Mouse (Mus musculus): ENCODE results near the gene Cryl1. TPM values are rescaled to one million over a fixed set of nuclear protein-coding genes. Genes with fewer than 3 reads are reported as not detected.

The Cryl1 gene
- polyA plus RNA-seq, 1 experiment from 2014 or later: 61.9 TPM

DNA sequence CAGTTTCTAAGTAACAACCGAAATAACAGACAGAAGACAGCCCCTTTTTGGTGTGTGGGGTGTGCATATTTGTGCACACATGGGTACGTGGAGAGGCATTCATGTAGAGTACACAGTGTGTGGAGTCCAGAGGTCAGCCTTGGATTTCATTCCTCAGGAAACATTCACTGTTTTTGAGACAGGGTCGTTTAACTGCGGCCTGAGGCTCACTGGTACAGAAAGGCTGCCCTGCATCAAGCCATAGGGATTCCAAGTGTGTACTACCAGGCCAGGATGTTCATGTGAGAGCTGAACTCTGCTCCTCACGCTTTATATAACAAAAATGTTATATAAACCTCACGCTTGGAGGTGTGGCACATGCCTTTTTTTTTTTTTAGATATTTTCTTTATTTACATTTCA is 34.5 kb downstream of the Cryl1 start:
- no peak for ATAC-seq (replicated peaks; ENCODE audit: low FRiP score, low TSS enrichment, low read depth)
- no peak for DNase-seq (ENCODE audit: low spot score)
- Histone ChIP-seq H3K9ac (ENCODE audit: low read length) (no peak overlapping the region), H3K36me3 (ENCODE audit: control insufficient read depth, insufficient read depth, low read length) (no peaks in the 10 kb centered on the region), H3K4me3 (ENCODE audit: low read depth, low read length) (no peak overlapping the region), H3K4me1 (replicated peaks; ENCODE audit: control insufficient read depth, insufficient read depth, low read length) (peaks cover 6% of the 10 kb centered on the region; the same call in 1 of the 2 replicates), H3K4me2 (ENCODE audit: low read length) (no peak overlapping the region), H3K27me3 (replicated peaks; ENCODE audit: control insufficient read depth, insufficient read depth, low read length) (no peaks in the 10 kb centered on the region), H3K9me3 (ENCODE audit: control insufficient read depth, low read length) (no peaks in the 10 kb centered on the region), H3K27ac (ENCODE audit: low read depth) (no peak overlapping the region)
- WGBS: 79% methylated on average over 6 of the region's 6 CpGs

DNA sequence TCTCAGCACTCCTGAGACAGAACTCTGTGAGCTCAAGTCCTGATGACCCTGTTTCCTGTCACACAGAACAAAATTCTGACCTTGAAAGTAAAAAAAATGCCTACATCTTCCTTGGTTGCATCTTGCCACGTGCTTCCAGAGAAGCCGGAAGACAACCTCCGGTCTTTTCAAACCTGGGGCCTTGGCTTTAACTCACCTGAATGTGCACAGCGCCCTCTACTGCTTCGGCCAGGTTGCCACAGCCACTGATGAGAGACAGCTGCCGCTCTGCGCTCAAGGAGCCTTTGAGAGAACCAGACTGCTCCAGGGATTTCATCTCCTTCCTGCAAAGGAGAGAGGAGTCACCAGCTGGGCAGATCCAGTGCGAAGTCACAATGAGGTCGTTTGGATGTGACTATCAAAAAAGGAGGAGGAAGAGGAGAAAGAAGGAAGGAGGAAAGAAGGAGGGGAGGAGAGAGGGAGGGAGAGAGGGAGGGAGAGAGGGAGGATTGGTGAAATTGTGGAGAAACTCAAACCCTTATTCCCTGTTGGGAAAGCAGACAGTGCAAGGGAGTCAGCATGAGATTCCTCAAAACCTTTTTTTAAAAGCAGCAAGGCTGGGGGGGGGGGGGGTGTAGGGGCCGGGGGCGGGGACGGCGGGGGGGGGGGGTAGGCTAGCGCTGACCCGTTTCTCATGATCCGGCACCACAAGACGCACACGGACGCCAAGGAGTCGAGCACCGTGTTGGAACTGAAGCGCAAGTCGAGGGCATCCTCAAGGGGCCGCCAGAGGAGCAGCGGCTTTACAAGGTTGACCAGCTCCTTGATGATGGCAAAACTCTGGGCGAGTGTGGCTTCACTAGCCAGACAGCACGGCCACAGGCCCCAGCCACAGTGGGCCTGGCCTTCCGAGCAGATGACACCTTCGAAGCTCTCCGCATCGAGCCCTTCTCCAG is 35.3 kb downstream of the Cryl1 start:
- H3K27me3 ChIP-seq (replicated peaks; ENCODE audit: control insufficient read depth, insufficient read depth, low read length): no peaks in the 10 kb centered on the region
- H3K36me3 ChIP-seq (ENCODE audit: control insufficient read depth, insufficient read depth, low read length): no peaks in the 10 kb centered on the region
- no peak overlapping the region for H3K27ac ChIP-seq (ENCODE audit: low read depth)
- no peak overlapping the region for H3K4me3 ChIP-seq (ENCODE audit: low read depth, low read length)
- WGBS: 19% methylated on average over 28 of the region's 31 CpGs
- no peaks in the 10 kb centered on the region for H3K9me3 ChIP-seq (ENCODE audit: control insufficient read depth, low read length)
- H3K4me2 ChIP-seq (ENCODE audit: low read length): peak overlapping the region; percentile 22
- DNase-seq (ENCODE audit: low spot score) (peak; percentile 87), ATAC-seq (replicated peaks; ENCODE audit: low FRiP score, low TSS enrichment, low read depth) (0 out of 2 replicates have a peak, but pooled peaks have one; percentile 41)
- no peak overlapping the region for H3K9ac ChIP-seq (ENCODE audit: low read length)
- peaks cover 6% of the 10 kb centered on the region; the same call in 1 of the 2 replicates for H3K4me1 ChIP-seq (replicated peaks; ENCODE audit: control insufficient read depth, insufficient read depth, low read length)

DNA sequence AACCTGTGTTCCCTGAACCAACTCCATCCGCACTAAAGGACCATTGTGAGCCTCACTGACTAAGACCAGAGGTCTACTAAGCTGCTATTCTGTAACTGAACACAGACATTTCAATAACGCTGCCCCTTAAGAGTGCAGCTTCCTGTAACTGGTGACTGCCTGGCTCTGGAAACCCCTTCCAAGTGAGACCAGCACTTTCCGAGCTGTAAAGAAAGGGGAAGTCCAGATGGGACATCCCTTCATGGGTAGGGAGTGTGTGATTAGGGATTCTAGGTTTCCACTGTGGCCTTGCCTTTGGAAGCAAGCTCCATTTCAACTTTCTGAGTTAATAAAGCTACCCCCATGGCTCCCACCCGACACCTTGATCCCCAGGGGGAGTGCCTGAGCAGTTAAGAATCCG is 41.3 kb downstream of the Cryl1 start:
- Histone ChIP-seq H3K27ac (ENCODE audit: low read depth) (no peak overlapping the region), H3K4me2 (ENCODE audit: low read length) (no peak overlapping the region), H3K36me3 (ENCODE audit: control insufficient read depth, insufficient read depth, low read length) (no peaks in the 10 kb centered on the region), H3K9me3 (ENCODE audit: control insufficient read depth, low read length) (no peaks in the 10 kb centered on the region), H3K4me3 (ENCODE audit: low read depth, low read length) (no peak overlapping the region), H3K27me3 (replicated peaks; ENCODE audit: control insufficient read depth, insufficient read depth, low read length) (no peaks in the 10 kb centered on the region), H3K4me1 (replicated peaks; ENCODE audit: control insufficient read depth, insufficient read depth, low read length) (no peaks in the 10 kb centered on the region), H3K9ac (ENCODE audit: low read length) (no peak overlapping the region)
- ATAC-seq (replicated peaks; ENCODE audit: low FRiP score, low TSS enrichment, low read depth) (no peak), DNase-seq (ENCODE audit: low spot score) (no peak)
- WGBS: 73% methylated on average over 5 of the region's 5 CpGs

DNA sequence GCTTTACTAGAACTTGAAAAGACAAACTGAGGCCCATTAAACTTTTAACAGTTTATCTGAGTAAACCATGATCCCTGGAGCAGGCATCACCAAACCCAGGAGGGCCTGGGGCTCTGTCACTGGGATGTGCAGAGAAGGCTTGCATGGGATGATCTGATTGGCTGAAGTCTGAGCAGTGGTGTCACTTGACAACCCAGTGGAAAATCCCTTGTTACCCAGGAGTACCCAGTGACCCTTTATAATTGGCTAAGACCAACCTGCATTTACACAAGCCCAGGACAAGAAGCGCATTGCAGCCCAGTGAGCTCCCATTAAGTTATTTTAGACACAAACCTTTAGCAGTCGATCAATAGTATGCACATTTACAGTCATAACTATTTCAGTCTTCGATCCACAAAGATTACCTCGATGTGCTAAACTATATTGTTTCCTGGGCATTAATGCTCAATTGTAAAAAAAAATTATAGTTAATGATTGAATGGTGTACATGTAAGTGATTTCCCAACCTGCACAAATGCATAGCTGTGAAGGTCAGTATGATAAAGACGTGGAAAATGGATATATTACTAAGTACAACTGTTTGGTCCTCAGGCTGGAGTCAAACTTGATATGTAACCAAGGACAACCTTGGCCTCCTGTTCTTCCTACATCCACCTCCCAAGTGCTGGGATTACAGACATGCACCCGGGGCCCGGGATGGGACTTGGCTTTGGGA is 46.7 kb downstream of the Cryl1 start:
- 92% methylated on average over 7 of the region's 7 CpGs for WGBS
- DNase-seq (ENCODE audit: low spot score) (no peak), ATAC-seq (replicated peaks; ENCODE audit: low FRiP score, low TSS enrichment, low read depth) (no peak)
- no peak overlapping the region for H3K4me3 ChIP-seq (ENCODE audit: low read depth, low read length)
- H3K9me3 ChIP-seq (ENCODE audit: control insufficient read depth, low read length): no peaks in the 10 kb centered on the region
- no peak overlapping the region for H3K9ac ChIP-seq (ENCODE audit: low read length)
- no peaks in the 10 kb centered on the region for H3K36me3 ChIP-seq (ENCODE audit: control insufficient read depth, insufficient read depth, low read length)
- H3K4me2 ChIP-seq (ENCODE audit: low read length): no peak overlapping the region
- no peaks in the 10 kb centered on the region for H3K4me1 ChIP-seq (replicated peaks; ENCODE audit: control insufficient read depth, insufficient read depth, low read length)
- H3K27ac ChIP-seq (ENCODE audit: low read depth): no peak overlapping the region
- no peaks in the 10 kb centered on the region for H3K27me3 ChIP-seq (replicated peaks; ENCODE audit: control insufficient read depth, insufficient read depth, low read length)

DNA sequence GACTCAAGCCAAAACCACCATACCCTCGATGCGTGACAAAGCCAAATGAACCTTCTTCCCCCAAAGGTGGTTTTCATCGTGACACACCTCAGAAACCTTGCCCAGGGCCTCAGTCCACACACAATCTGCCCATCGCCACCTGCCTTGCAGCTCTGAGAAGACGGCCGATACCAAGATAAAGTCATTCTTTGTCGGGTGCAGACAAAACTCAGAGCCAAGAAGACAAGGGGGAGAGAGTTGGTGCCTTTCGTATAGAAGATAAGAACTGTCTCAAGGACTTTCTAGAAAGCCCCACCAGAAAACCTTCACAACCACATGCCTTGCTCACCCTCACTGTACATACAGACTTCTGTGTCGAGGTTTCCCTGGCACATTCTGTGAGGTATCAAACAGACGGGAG is 48.4 kb downstream of the Cryl1 start:
- no peaks in the 10 kb centered on the region for H3K9me3 ChIP-seq (ENCODE audit: control insufficient read depth, low read length)
- 79% methylated on average over 10 of the region's 10 CpGs for WGBS

DNA sequence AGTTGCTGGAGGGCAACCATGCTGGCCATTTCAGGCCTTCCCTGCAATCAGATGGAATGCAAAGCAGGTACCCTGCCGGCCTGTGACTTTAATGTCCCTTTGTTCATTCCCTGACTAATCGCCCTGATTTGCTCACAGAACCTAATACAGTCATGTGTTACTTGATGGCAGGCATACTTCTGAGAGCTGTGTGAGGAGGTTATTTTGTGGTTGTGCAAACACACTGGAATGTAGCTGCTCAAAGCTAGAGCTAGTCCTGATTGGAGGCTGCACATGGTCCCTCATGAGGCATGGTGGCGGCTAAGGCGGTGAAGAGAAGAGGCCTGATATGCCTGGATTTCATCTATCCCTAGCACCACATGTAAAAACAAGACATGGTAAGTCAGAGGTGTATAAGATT is 50.2 kb downstream of the Cryl1 start:
- Histone ChIP-seq H3K9ac (ENCODE audit: low read length) (no peak overlapping the region), H3K4me3 (ENCODE audit: low read depth, low read length) (no peak overlapping the region), H3K4me1 (replicated peaks; ENCODE audit: control insufficient read depth, insufficient read depth, low read length) (0 out of 2 replicates have a peak, but pooled peaks cover 3% of the 10 kb centered on the region), H3K36me3 (ENCODE audit: control insufficient read depth, insufficient read depth, low read length) (no peaks in the 10 kb centered on the region), H3K27ac (ENCODE audit: low read depth) (no peak overlapping the region), H3K27me3 (replicated peaks; ENCODE audit: control insufficient read depth, insufficient read depth, low read length) (no peaks in the 10 kb centered on the region), H3K4me2 (ENCODE audit: low read length) (no peak overlapping the region), H3K9me3 (ENCODE audit: control insufficient read depth, low read length) (no peaks in the 10 kb centered on the region)
- 72% methylated on average over 4 of the region's 4 CpGs for WGBS
- no peak for ATAC-seq (replicated peaks; ENCODE audit: low FRiP score, low TSS enrichment, low read depth)
- no peak for DNase-seq (ENCODE audit: low spot score)

More for the DNA sequence above, 48.4 kb downstream of the Cryl1 start:
- no peak for DNase-seq (ENCODE audit: low spot score)
- ATAC-seq (replicated peaks; ENCODE audit: low FRiP score, low TSS enrichment, low read depth): no peak
- Histone ChIP-seq H3K4me3 (ENCODE audit: low read depth, low read length) (no peak overlapping the region), H3K36me3 (ENCODE audit: control insufficient read depth, insufficient read depth, low read length) (no peaks in the 10 kb centered on the region), H3K4me1 (replicated peaks; ENCODE audit: control insufficient read depth, insufficient read depth, low read length) (0 out of 2 replicates have a peak, but pooled peaks cover 1% of the 10 kb centered on the region), H3K27me3 (replicated peaks; ENCODE audit: control insufficient read depth, insufficient read depth, low read length) (no peaks in the 10 kb centered on the region), H3K9ac (ENCODE audit: low read length) (no peak overlapping the region), H3K4me2 (ENCODE audit: low read length) (no peak overlapping the region), H3K27ac (ENCODE audit: low read depth) (no peak overlapping the region)

DNA sequence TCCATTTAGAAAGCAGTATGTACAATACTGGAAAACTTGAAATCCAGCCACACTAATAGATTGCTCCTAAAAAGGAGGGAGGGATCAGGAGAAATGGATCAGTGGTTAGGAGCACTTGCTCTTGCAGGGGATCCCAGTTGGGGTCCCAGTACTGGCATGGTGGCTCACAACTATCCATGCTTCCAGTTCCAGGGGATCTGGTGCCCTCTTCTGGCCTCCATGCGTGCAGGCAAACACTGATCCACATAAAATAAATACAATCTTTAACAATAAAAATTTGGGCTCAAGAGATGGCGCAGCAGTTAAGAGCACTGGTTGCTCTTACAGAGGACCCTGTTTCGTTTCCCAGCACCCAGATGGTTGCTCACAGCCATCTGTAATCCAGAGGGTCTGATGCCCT is 52.2 kb downstream of the Cryl1 start:
- DNase-seq (ENCODE audit: low spot score) (no peak), ATAC-seq (replicated peaks; ENCODE audit: low FRiP score, low TSS enrichment, low read depth) (no peak)
- H3K4me2 ChIP-seq (ENCODE audit: low read length): no peak overlapping the region
- H3K27ac ChIP-seq (ENCODE audit: low read depth): no peak overlapping the region
- no peaks in the 10 kb centered on the region for H3K9me3 ChIP-seq (ENCODE audit: control insufficient read depth, low read length)
- no peak overlapping the region for H3K4me3 ChIP-seq (ENCODE audit: low read depth, low read length)
- WGBS: 92% methylated on average over 3 of the region's 3 CpGs
- H3K36me3 ChIP-seq (ENCODE audit: control insufficient read depth, insufficient read depth, low read length): no peaks in the 10 kb centered on the region
- H3K27me3 ChIP-seq (replicated peaks; ENCODE audit: control insufficient read depth, insufficient read depth, low read length): no peaks in the 10 kb centered on the region
- H3K9ac ChIP-seq (ENCODE audit: low read length): no peak overlapping the region
- H3K4me1 ChIP-seq (replicated peaks; ENCODE audit: control insufficient read depth, insufficient read depth, low read length): peaks cover 3% of the 10 kb centered on the region; the same call in 1 of the 2 replicates

DNA sequence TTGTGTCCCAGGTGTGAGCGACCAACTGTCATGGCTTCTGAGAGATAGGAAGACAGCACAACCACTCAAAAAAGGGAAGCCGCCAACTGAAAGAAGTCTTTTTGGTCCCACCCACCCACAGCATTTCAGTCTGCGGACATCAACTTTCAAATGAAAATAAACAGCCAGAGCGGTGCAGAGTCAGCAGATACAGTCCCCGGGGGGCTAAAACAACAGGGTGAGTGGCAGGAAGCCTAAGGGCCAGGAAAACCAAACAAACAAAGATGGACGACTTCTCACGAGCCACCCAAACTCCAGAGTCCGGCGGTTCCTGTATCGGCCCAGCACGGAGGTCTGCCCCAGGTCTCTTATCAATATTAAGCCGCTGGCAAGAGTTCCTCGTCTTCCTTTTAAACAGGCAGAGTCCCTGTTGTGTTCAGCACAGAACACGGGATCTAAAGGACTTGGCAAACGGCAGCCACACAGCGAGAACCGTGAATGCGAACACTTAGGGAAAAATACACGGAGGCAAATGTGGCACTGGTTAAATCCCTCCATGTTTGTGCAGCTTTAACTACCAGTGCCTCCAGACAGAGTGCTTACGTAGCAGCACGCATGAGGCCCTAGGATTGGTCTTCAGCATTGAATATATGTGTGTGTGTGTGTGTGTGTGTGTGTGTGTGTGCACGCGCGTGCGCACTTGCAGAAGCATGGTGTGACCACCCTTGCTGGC is 53.4 kb downstream of the Cryl1 start:
- DNase-seq (ENCODE audit: low spot score) (peak; percentile 54), ATAC-seq (replicated peaks; ENCODE audit: low FRiP score, low TSS enrichment, low read depth) (no peak)
- Histone ChIP-seq H3K4me3 (ENCODE audit: low read depth, low read length) (0 out of 2 replicates have a peak overlapping the region, but pooled peaks have one; percentile 4), H3K9me3 (ENCODE audit: control insufficient read depth, low read length) (no peaks in the 10 kb centered on the region), H3K27me3 (replicated peaks; ENCODE audit: control insufficient read depth, insufficient read depth, low read length) (no peaks in the 10 kb centered on the region), H3K4me1 (replicated peaks; ENCODE audit: control insufficient read depth, insufficient read depth, low read length) (peaks cover 3% of the 10 kb centered on the region; the same call in 1 of the 2 replicates), H3K27ac (ENCODE audit: low read depth) (no peak overlapping the region), H3K4me2 (ENCODE audit: low read length) (peak overlapping the region; percentile 41), H3K36me3 (ENCODE audit: control insufficient read depth, insufficient read depth, low read length) (no peaks in the 10 kb centered on the region), H3K9ac (ENCODE audit: low read length) (no peak overlapping the region; the same call in 1 of the 2 replicates)
- WGBS: 53% methylated on average over 25 of the region's 25 CpGs

Data from intestine, embryonic 14.5 days (tissue).